Mouse (Mus musculus) heart, embryonic 11.5 days (tissue): ENCODE measurements around the gene Thumpd3. TPM values are rescaled to one million over a fixed set of nuclear protein-coding genes. Genes with fewer than 3 reads are reported as not detected.

Source experiments
- ATAC-seq: fragments of 200-750 bp; cut with Nextera tagmentation; replicated peaks from 2 replicates; pipeline ENCODE4 v1.8.0; 2017; ENCODE audit warnings: moderate library complexity; ENCODE audit not compliant: insufficient number of reproducible peaks, low FRiP score, low TSS enrichment
- H3K27ac ChIP-seq: fragments of 300-500 bp; sonication (generic); 2 replicates; pipeline ENCODE4 v1.5.1; 2014; ENCODE audit warnings: mild to moderate bottlenecking, low read depth, low read length
- H3K27me3 ChIP-seq: fragments of 300-500 bp; sonication (generic); 2 replicates; pipeline ENCODE4 v1.6.1; 2014; ENCODE audit warnings: mild to moderate bottlenecking, low read length, mixed read lengths; ENCODE audit not compliant: control insufficient read depth, insufficient read depth
- H3K36me3 ChIP-seq: fragments of 300-500 bp; sonication (generic); 2 replicates; pipeline ENCODE4 v1.6.1; 2014; ENCODE audit warnings: mild to moderate bottlenecking, low read length, moderate library complexity, mixed read lengths; ENCODE audit not compliant: control insufficient read depth, insufficient read depth
- H3K4me1 ChIP-seq: fragments of 300-500 bp; sonication (generic); 2 replicates; pipeline ENCODE4 v1.6.1; 2014; ENCODE audit warnings: low read length; ENCODE audit not compliant: control insufficient read depth, insufficient read depth
- H3K4me2 ChIP-seq: fragments of 300-500 bp; sonication (generic); 2 replicates; pipeline ENCODE4 v1.6.1; 2014; ENCODE audit warnings: mild to moderate bottlenecking, moderate library complexity
- H3K4me3 ChIP-seq: fragments of 300-500 bp; sonication (generic); 2 replicates; pipeline ENCODE4 v1.5.1; 2014; ENCODE audit warnings: low read depth, low read length
- H3K9ac ChIP-seq: fragments of 300-500 bp; sonication (generic); 2 replicates; pipeline ENCODE4 v1.6.1; 2014; ENCODE audit warnings: mild to moderate bottlenecking, low read depth, low read length, moderate library complexity
- H3K9me3 ChIP-seq: fragments of 300-500 bp; sonication (generic); replicated peaks from 2 replicates; pipeline ENCODE4 v1.6.1; 2016; ENCODE audit warnings: low read length; ENCODE audit not compliant: control insufficient read depth
- WGBS: fragments of 180-500 bp; shearing (Covaris S2); extraction: QIAGEN DNeasy Blood & Tissue Kit; methylation state at CpG from one replicate; pipeline ENCODE4 v1.1.7; 2014; ENCODE audit not compliant: insufficient replicate concordance; 5-methylcytosine and 5-hydroxymethylcytosine counted together
- polyA plus RNA-seq: library from polyadenylated mRNA; unstranded; fragments of >200 nt; fragmentation: Nextera tagmentation; extraction: Ambion mirVana; gene quantifications from 2 replicates; pipeline ENCODE4 v1.2.1, GENCODE M21; 2014

Thumpd3 gene
- polyA plus RNA-seq, 1 experiment from 2014 or later: 41.0 TPM

DNA sequence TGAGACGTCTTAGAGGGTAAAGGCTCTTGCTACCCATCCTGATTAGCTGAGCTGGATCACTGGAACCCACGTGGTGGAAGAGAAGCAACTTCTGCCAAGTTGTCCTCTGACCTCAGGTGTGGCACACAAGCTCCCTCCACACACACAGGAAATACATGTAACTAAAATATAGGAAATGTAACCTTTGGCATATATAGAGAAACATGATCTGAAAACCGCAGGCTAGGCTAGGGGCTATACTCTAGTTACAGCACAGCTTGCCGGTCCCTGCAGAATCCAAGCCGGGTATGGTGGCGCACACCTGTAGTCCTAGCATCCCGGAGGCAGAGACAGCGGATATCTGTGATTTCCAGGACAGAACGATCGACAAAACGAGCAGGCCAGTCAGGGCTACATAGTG, 450 bp upstream of the Thumpd3 start:
- Histone ChIP-seq H3K27ac (peak overlapping the region; percentile 93), H3K4me2 (peak overlapping the region; percentile 94), H3K4me1 (peaks cover 9% of the 10 kb centered on the region; the same call in 1 of the 2 replicates), H3K4me3 (peak overlapping the region; percentile 67), H3K9ac (peak overlapping the region; percentile 81), H3K27me3 (no peaks in the 10 kb centered on the region), H3K36me3 (peaks cover 4% of the 10 kb centered on the region; the same call in 1 of the 2 replicates), H3K9me3 (no peaks in the 10 kb centered on the region)
- peak; percentile 33 for ATAC-seq
- 2% methylated on average over 11 of the region's 11 CpGs for WGBS

DNA sequence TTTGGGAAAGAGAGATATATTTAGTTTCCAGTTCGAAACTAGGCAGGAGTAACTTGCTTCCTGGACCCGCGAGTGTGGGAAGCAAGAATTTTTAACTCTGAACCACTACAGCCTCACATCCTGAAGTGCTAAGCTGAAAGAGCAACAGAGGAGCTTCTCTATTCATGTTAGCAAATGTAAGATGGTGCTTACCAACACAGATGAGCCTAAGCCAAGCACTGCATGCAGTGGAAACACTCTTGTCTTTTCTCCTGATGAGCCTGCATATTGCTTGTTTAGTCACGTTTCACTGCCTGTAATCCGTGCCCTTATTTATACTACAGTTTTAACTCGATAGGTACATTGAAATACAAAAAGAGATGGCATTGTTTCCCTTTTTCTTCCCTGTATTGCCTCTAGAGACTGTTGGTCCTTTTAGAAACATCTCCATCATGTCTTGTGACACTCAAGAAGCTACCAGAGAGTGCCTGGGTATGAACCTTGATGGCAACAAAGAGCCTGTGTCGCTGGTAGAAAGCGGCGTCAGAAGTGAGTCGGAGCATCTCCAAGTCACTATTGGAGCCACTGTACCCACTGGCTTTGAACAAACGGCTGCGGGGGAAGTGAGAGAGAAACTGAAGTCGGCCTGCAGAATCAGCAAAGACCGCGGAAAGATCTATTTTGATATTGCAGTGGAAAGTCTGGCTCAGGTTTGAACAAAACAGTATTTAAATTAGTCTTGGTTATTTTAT, 1.2 kb downstream of the Thumpd3 start:
- Histone ChIP-seq H3K9me3 (no peaks in the 10 kb centered on the region), H3K4me1 (peaks cover 9% of the 10 kb centered on the region; the same call in 1 of the 2 replicates), H3K4me2 (peak overlapping the region; percentile 94), H3K9ac (peak overlapping the region; percentile 81), H3K4me3 (peak overlapping the region; percentile 67), H3K36me3 (peaks cover 11% of the 10 kb centered on the region), H3K27me3 (no peaks in the 10 kb centered on the region), H3K27ac (peak overlapping the region; percentile 93)
- ATAC-seq: no peak
- 57% methylated on average over 15 of the region's 15 CpGs for WGBS

DNA sequence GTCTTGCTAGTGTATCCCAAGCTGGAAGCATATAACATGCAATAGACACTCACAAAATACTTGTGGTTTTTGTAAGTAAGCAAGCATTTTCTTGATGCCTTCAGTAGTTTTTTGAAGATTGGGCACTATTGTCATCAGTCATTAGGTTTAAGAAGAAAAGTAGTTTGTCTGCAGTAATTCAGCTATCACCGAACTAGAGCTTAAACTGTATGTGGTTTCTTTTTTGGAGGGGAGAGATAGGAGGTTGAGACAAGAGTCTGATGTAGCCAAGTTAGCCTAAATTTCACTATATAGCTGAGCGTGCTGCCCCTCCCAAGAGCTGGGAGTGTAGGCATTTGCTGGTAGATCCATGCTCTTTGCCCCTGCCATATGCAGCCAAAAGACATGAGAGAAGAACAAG, 2.3 kb downstream of the Thumpd3 start:
- no peak overlapping the region for H3K27ac ChIP-seq

DNA sequence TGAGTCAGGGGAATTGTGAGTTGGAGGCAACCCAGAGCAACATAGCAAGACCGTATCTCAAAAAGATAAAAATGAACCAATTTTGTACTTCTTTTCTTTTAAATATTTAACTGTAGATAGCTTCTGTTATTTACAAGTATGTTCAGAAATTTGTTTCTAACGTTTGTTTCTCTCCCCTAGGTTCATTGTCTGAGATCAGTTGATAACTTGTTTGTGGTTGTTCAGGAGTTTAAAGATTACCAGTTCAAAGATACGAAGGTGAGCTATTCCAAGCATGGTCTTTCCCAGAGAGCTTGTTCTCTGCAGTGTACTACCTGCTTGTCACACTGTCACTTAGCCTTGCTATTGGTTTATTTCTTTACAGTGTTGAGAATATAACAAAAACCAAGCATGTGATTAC, 3.1 kb downstream of the Thumpd3 start:
- 83% methylated on average over 3 of the region's 3 CpGs for WGBS
- no peak for ATAC-seq
- H3K4me3 ChIP-seq: no peak overlapping the region
- no peak overlapping the region for H3K27ac ChIP-seq
- peaks cover 11% of the 10 kb centered on the region for H3K36me3 ChIP-seq
- H3K4me1 ChIP-seq: peaks cover 9% of the 10 kb centered on the region; the same call in 1 of the 2 replicates
- no peaks in the 10 kb centered on the region for H3K27me3 ChIP-seq
- no peak overlapping the region for H3K9ac ChIP-seq
- H3K4me2 ChIP-seq: no peak overlapping the region
- no peaks in the 10 kb centered on the region for H3K9me3 ChIP-seq

More for the DNA sequence above, 2.3 kb downstream of the Thumpd3 start:
- peaks cover 9% of the 10 kb centered on the region; the same call in 1 of the 2 replicates for H3K4me1 ChIP-seq
- H3K4me3 ChIP-seq: no peak overlapping the region
- no peaks in the 10 kb centered on the region for H3K27me3 ChIP-seq
- no peak overlapping the region for H3K9ac ChIP-seq
- H3K4me2 ChIP-seq: no peak overlapping the region
- H3K9me3 ChIP-seq: no peaks in the 10 kb centered on the region
- ATAC-seq: no peak
- WGBS: 95% methylated on average over 2 of the region's 2 CpGs
- H3K36me3 ChIP-seq: peaks cover 11% of the 10 kb centered on the region

DNA sequence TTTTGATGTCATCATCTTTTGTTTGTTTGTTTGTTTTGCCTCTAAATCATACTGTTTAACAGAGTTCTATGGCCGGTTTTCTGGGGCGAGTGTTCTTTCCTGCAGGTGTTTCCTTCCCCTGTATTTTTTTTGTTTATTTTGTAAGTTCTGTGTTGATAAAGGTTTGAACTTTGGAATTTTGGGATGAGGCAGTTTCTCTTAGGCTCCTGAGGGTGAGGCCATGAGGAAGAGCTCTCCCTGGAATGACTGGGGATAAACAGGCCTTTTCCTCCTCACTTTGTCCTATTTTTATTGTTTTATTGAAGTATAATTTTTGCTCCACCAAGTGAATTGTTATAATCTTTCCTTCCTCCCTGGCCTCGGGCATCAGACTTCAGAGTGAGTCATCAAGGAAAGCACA, 6.9 kb downstream of the Thumpd3 start:
- Histone ChIP-seq H3K9me3 (no peaks in the 10 kb centered on the region), H3K36me3 (peaks cover 25% of the 10 kb centered on the region), H3K9ac (no peak overlapping the region), H3K27ac (no peak overlapping the region), H3K4me1 (0 out of 2 replicates have a peak, but pooled peaks cover 2% of the 10 kb centered on the region), H3K4me3 (no peak overlapping the region), H3K4me2 (no peak overlapping the region), H3K27me3 (no peaks in the 10 kb centered on the region)
- no peak for ATAC-seq
- 63% methylated on average over 3 of the region's 3 CpGs for WGBS

DNA sequence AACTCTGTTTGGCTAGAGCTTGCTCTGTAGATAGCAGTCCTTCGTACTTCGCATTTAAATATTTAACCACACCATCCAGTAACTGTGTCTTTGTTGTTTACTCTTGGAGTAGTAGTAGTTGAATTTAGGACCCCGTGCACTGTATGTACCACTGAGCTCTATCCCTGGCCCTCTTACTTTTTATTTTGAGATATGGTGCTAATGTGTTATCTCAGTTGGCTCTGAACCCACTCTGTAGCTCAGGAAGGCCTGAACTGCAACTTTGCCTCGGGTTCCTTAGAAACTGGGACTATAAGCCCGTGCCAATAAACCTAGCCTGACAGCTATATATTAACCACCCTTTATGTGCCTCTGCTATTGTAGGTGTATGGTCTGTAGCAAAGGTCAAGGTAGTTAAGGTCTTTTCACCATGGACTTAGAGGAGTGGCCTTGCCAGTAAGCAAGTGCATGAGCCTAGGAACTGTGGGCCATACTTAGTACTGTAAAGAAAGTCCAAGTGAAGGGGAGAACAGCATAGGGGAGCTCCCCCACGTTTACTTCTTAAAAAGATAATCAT, 8.6 kb downstream of the Thumpd3 start:
- WGBS: 87% methylated on average over 6 of the region's 6 CpGs
- no peaks in the 10 kb centered on the region for H3K27me3 ChIP-seq
- no peaks in the 10 kb centered on the region for H3K4me1 ChIP-seq
- peaks cover 21% of the 10 kb centered on the region for H3K36me3 ChIP-seq
- H3K4me3 ChIP-seq: no peak overlapping the region
- H3K9me3 ChIP-seq: no peaks in the 10 kb centered on the region
- H3K27ac ChIP-seq: no peak overlapping the region
- no peak for ATAC-seq
- H3K4me2 ChIP-seq: no peak overlapping the region
- no peak overlapping the region for H3K9ac ChIP-seq

DNA sequence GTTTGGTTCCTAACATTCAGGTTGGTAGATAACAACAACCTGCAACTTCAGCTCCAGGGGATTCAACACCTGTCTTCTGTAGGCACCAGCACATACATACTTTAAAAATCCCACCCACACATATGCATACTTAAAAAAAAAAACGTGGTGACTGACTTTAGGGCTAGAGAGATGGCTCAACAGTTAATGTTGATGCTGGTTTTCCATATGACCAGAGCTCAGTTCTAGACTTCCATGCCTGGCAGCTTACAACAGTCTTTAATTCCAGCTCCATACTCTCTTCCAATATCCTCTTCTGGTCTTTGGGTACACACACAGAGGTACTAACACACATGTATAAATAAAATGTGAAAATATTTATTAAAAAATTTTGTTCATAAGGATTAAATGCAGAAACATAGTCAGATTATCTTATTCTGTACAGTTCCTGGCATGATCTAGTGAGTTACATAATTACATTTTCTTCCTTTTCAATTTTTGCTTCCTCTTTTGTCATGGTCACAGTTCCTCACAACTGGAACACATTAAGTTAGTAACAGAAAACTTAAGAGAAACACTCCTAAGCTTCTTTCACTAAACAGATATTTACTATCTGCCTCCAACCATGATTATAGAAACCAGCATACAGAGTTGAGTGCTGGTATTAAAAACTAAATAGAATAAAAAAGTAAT, 15.0 kb downstream of the Thumpd3 start:
- peaks cover 29% of the 10 kb centered on the region for H3K36me3 ChIP-seq
- H3K4me3 ChIP-seq: no peak overlapping the region
- H3K4me2 ChIP-seq: no peak overlapping the region
- WGBS: 78% methylated on average over 1 of the region's 1 CpGs
- no peak overlapping the region for H3K9ac ChIP-seq
- no peak overlapping the region for H3K27ac ChIP-seq
- no peaks in the 10 kb centered on the region for H3K27me3 ChIP-seq
- H3K9me3 ChIP-seq: no peaks in the 10 kb centered on the region
- no peak for ATAC-seq
- H3K4me1 ChIP-seq: no peaks in the 10 kb centered on the region

DNA sequence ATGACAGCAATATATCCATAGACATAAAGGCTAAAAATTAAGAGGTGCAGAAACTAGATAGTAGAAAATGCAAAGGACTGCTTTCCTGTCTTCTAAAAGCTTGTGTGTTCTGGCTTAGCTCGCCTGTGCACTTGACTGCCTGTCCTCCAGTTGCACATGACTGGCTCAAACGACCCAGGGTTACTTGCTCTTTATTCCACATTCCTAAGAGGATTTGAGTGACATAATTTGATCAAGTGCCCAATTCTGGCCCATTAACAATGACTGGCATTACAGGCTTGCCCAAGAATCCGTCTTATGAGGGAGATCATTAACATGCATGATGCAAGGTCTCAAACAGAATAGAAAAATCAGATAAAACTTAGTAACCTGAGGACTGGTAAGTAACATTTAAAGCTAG, 16.2 kb downstream of the Thumpd3 start:
- no peak for ATAC-seq

More for the DNA sequence above, 16.2 kb downstream of the Thumpd3 start:
- Histone ChIP-seq H3K27me3 (no peaks in the 10 kb centered on the region), H3K4me1 (no peaks in the 10 kb centered on the region), H3K27ac (no peak overlapping the region), H3K4me2 (no peak overlapping the region), H3K9ac (no peak overlapping the region), H3K4me3 (no peak overlapping the region), H3K36me3 (peaks cover 32% of the 10 kb centered on the region), H3K9me3 (no peaks in the 10 kb centered on the region)
- 72% methylated on average over 3 of the region's 3 CpGs for WGBS
